27 mouse cellular contexts compared by ENCODE assay signal in the genomic region with DNA sequence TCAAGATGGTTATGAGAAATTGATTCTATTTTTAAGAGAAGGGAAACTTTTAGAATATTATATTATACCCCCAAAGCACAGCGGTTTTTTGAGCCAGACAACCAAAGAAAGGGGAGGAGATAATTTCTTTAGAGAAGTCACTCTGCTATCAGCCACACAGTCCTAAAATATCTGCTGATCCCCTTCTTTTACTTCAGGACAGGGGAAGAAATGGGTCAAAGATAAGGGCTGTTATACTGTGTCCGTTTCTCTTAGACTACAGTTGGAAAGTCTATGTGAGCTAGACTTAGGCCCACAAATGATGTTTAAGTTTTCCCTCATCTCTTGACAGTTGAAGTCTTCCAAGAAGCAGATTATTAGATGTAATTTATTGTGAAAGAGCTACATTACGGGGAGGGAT.
"Had no signal": no experiment of that assay in that cellular context is flagged by ENCODE, and none has a peak within 500 bp of the region (broad histone marks: within the 10 kb centered on the region; RNA-seq: fewer than 3 reads in every experiment).

No protein-coding gene starts in this region.

- H3K27ac ChIP-seq: limb, embryonic 10.5 days; limb, embryonic 12.5 days; limb, embryonic 13.5 days; limb, embryonic 15.5 days; liver, embryonic 12.5 days; liver, embryonic 13.5 days; liver, embryonic 14.5 days; liver, embryonic 15.5 days; lung, embryonic 15.5 days; macrophage; midbrain, embryonic 10.5 days; midbrain, embryonic 12.5 days; midbrain, embryonic 13.5 days; midbrain, embryonic 15.5 days had no signal

- H3K27me3 ChIP-seq: limb, embryonic 12.5 days; limb, embryonic 13.5 days; limb, embryonic 15.5 days; liver, embryonic 12.5 days; liver, embryonic 13.5 days; liver, embryonic 15.5 days; lung, embryonic 15.5 days; megakaryocyte, embryonic 14.5 days; midbrain, embryonic 12.5 days; midbrain, embryonic 13.5 days; midbrain, embryonic 15.5 days had no signal

- H3K36me3 ChIP-seq: limb, embryonic 10.5 days; limb, embryonic 12.5 days; limb, embryonic 13.5 days; limb, embryonic 15.5 days; liver, embryonic 12.5 days; liver, embryonic 13.5 days; liver, embryonic 15.5 days; lung, embryonic 15.5 days; midbrain, embryonic 10.5 days; midbrain, embryonic 12.5 days; midbrain, embryonic 13.5 days; midbrain, embryonic 15.5 days had no signal

- DNase-seq: left cerebral cortex, postnatal 4 days; liver; liver, embryonic 13.5 days; liver, postnatal 0 days; lung, adult 18-20 months; lung, adult 2 months; lung, embryonic 14.5 days; lung, postnatal 10 days; lung, postnatal 14 days; lung, postnatal 36 days; lung, postnatal 4 days; midbrain, embryonic 14.5 days had no signal

- H3K9me3 ChIP-seq: limb, embryonic 10.5 days; limb, embryonic 12.5 days; limb, embryonic 13.5 days; limb, embryonic 15.5 days; liver, embryonic 12.5 days; liver, embryonic 13.5 days; liver, embryonic 15.5 days; lung, embryonic 15.5 days; midbrain, embryonic 10.5 days; midbrain, embryonic 12.5 days; midbrain, embryonic 13.5 days; midbrain, embryonic 15.5 days had no signal

- H3K9ac ChIP-seq: limb, embryonic 12.5 days; limb, embryonic 13.5 days; limb, embryonic 15.5 days; liver, embryonic 12.5 days; liver, embryonic 13.5 days; liver, embryonic 14.5 days; liver, embryonic 15.5 days; liver, postnatal 0 days; lung, embryonic 14.5 days; lung, embryonic 15.5 days; midbrain, embryonic 12.5 days; midbrain, embryonic 13.5 days; midbrain, embryonic 15.5 days had no signal

- H3K4me3 ChIP-seq: limb, embryonic 10.5 days; limb, embryonic 12.5 days; limb, embryonic 13.5 days; limb, embryonic 15.5 days; liver, embryonic 12.5 days; liver, embryonic 13.5 days; liver, embryonic 15.5 days; lung, embryonic 15.5 days; megakaryocyte, embryonic 14.5 days; midbrain, embryonic 10.5 days; midbrain, embryonic 12.5 days; midbrain, embryonic 13.5 days; midbrain, embryonic 15.5 days; myocyte had no signal

- H3K4me1 ChIP-seq: limb, embryonic 15.5 days; liver, embryonic 12.5 days; liver, embryonic 13.5 days; liver, embryonic 15.5 days; lung, embryonic 15.5 days; megakaryocyte, embryonic 14.5 days; midbrain, embryonic 10.5 days; midbrain, embryonic 12.5 days; midbrain, embryonic 13.5 days; midbrain, embryonic 15.5 days had no signal
